Mouse (Mus musculus) CH12.LX (cell line): ENCODE measurements around the gene Aspg. TPM values are rescaled to one million over a fixed set of nuclear protein-coding genes. Genes with fewer than 3 reads are reported as not detected.

Experiments used
- DNase-seq: peaks from one replicate; pipeline ENCODE4 v3.0.0-alpha.2; 2013; ENCODE audit errors: extremely low read depth
- H3K27ac ChIP-seq: 2 replicates; pipeline ENCODE4 v1.5.1; 2012; ENCODE audit warnings: low read depth, mild to moderate bottlenecking, control low read depth, moderate library complexity; ENCODE audit not compliant: insufficient read depth
- H3K27me3 ChIP-seq: replicated peaks from 2 replicates; pipeline ENCODE3; 2012; ENCODE audit warnings: inconsistent platforms
- H3K36me3 ChIP-seq, 2 experiments: replicated peaks in 1 of 2; 2 replicates each; pipeline versions ENCODE3 to v1.6.1; 2012; ENCODE audit warnings: inconsistent platforms in 1 of 2, low read length in 1 of 2, mild to moderate bottlenecking in 1 of 2, mixed read lengths in 1 of 2, moderate library complexity in 1 of 2; ENCODE audit not compliant: control insufficient read depth in 1 of 2, insufficient read depth in 1 of 2
- H3K4me1 ChIP-seq, 2 experiments: 2 replicates each; pipeline ENCODE4 v1.6.1; 2012; ENCODE audit warnings: inconsistent platforms in 1 of 2, moderate library complexity in 1 of 2; ENCODE audit not compliant: insufficient read depth in 2 of 2, control insufficient read depth in 1 of 2
- H3K4me2 ChIP-seq: 2 replicates; pipeline ENCODE4 v1.6.1; 2012; ENCODE audit warnings: low read depth, mild to moderate bottlenecking, control low read depth; ENCODE audit not compliant: poor library complexity, insufficient read depth, severe bottlenecking
- H3K4me3 ChIP-seq, 3 experiments: fragments of 150-350 bp in 1 of 3; sonication (generic) in 1 of 3; replicated peaks in 1 of 3; 2 replicates each; pipeline versions ENCODE3 to v1.5.1; 2011 to 2012; ENCODE audit warnings: low read depth in 2 of 3, low read length in 2 of 3, mild to moderate bottlenecking in 2 of 3, moderate library complexity in 2 of 3, control low read depth in 1 of 3, improper control_type of control experiment in 1 of 3, inconsistent platforms in 1 of 3, mixed read lengths in 1 of 3; ENCODE audit not compliant: poor library complexity in 1 of 3
- H3K79me2 ChIP-seq: replicated peaks from 2 replicates; pipeline ENCODE4 v1.6.1; 2012; ENCODE audit warnings: mild to moderate bottlenecking, moderate library complexity; ENCODE audit not compliant: control insufficient read depth, poor library complexity, insufficient read depth, severe bottlenecking; ENCODE audit errors: extremely low read depth
- H3K9ac ChIP-seq: 2 replicates; pipeline ENCODE4 v1.6.1; 2012; ENCODE audit warnings: low read depth, mild to moderate bottlenecking, control low read depth, moderate library complexity; ENCODE audit not compliant: insufficient read depth
- H3K9me3 ChIP-seq: replicated peaks from 2 replicates; pipeline ENCODE3; 2012; ENCODE audit warnings: low read length, inconsistent platforms, mixed read lengths
- BHLHE40 ChIP-seq: IDR thresholded peaks from 2 replicates; pipeline ENCODE4 v1.6.1; 2011; ENCODE audit warnings: mild to moderate bottlenecking, low read depth, low read length, improper control_type of control experiment
- CTCF ChIP-seq, 2 experiments: IDR thresholded peaks in 1 of 2; conservative IDR thresholded peaks in 1 of 2; 2 replicates each; pipeline ENCODE4 v1.5.1; 2011 to 2012; ENCODE audit warnings: low read depth in 2 of 2, low read length in 2 of 2, improper control_type of control experiment in 1 of 2, inconsistent platforms in 1 of 2, mild to moderate bottlenecking in 1 of 2, moderate library complexity in 1 of 2
- E2F4 ChIP-seq: IDR thresholded peaks from 2 replicates; pipeline ENCODE4 v1.6.1; 2011; ENCODE audit warnings: low read depth, low read length, improper control_type of control experiment; ENCODE audit not compliant: insufficient replicate concordance
- EP300 ChIP-seq: IDR thresholded peaks from 2 replicates; pipeline ENCODE4 v1.6.1; 2011; ENCODE audit warnings: low read length, improper control_type of control experiment
- GABPA ChIP-seq: IDR thresholded peaks from 2 replicates; pipeline ENCODE4 v1.6.1; 2012; ENCODE audit warnings: low read depth, low read length, improper control_type of control experiment, inconsistent platforms; ENCODE audit not compliant: insufficient replicate concordance
- IRF4 ChIP-seq: IDR thresholded peaks from 2 replicates; pipeline ENCODE4 v1.6.1; 2014; ENCODE audit warnings: low read depth, mild to moderate bottlenecking, inconsistent platforms, low read length, improper control_type of control experiment
- JUN ChIP-seq: IDR thresholded peaks from 2 replicates; pipeline ENCODE4 v1.6.1; 2011; ENCODE audit warnings: low read depth, mild to moderate bottlenecking, low read length, improper control_type of control experiment, moderate library complexity; ENCODE audit not compliant: insufficient read depth
- KAT2A ChIP-seq: IDR thresholded peaks from 2 replicates; pipeline ENCODE4 v1.6.1; 2012; ENCODE audit warnings: low read length, improper control_type of control experiment, inconsistent platforms; ENCODE audit not compliant: insufficient replicate concordance
- MAX ChIP-seq: IDR thresholded peaks from 2 replicates; pipeline ENCODE4 v1.6.1; 2011; ENCODE audit warnings: low read length, improper control_type of control experiment
- POLR2A ChIP-seq: IDR thresholded peaks from 2 replicates; pipeline ENCODE4 v1.6.1; 2011; ENCODE audit warnings: low read depth, mild to moderate bottlenecking, improper control_type of control experiment, low read length
- POLR2AphosphoS2 ChIP-seq: IDR thresholded peaks from 2 replicates; pipeline ENCODE4 v1.6.1; 2011; ENCODE audit warnings: low read depth, low read length, improper control_type of control experiment
- RAD21 ChIP-seq: IDR thresholded peaks from 2 replicates; pipeline ENCODE4 v1.6.1; 2011; ENCODE audit warnings: low read depth, mild to moderate bottlenecking, low read length, improper control_type of control experiment, moderate library complexity
- SIN3A ChIP-seq: IDR thresholded peaks from 2 replicates; pipeline ENCODE4 v1.6.1; 2012; ENCODE audit warnings: low read length, improper control_type of control experiment, inconsistent platforms
- USF1 ChIP-seq: IDR thresholded peaks from 2 replicates; pipeline ENCODE4 v1.6.1; 2014; ENCODE audit warnings: low read depth, mild to moderate bottlenecking, inconsistent platforms, low read length, improper control_type of control experiment
- ZMIZ1 ChIP-seq: IDR thresholded peaks from 2 replicates; pipeline ENCODE4 v1.6.1; 2012; ENCODE audit warnings: low read depth, mild to moderate bottlenecking, inconsistent platforms, low read length, improper control_type of control experiment
- dilution Hi-C: fragments of 300-500 bp; cut with MboI; formaldehyde crosslinking; loops from 2 replicates; pipeline ENCODE4 v1.14.3; 2020; ENCODE audit warnings: low sequenced_read_pairs; ENCODE audit not compliant: extremely low pct_unique_long_range_greater_than_20kb, extremely low pct_ligation_motif_present
- in situ Hi-C: fragments of 300-500 bp; cut with MboI; formaldehyde crosslinking; loops from 3 replicates; pipeline ENCODE4 v1.14.3; 2019; ENCODE audit warnings: low sequenced_read_pairs, low pct_ligation_motif_present, low pct_unique_long_range_greater_than_20kb, mixed read lengths
- polyA plus RNA-seq: library from polyadenylated mRNA; unstranded; fragments of >175 nt; gene quantifications from 2 replicates; pipeline ENCODE4 v1.2.1, GENCODE M21; 2012; ENCODE audit warnings: low read depth; ENCODE audit not compliant: insufficient read length
- total RNA-seq, 2 experiments: library from RNA; depleted of rRNA; stranded (reverse); fragments of 300-350 nt in 1 of 2; fragments of >200 nt in 1 of 2; gene quantifications; 2 replicates each; pipeline ENCODE4 v1.2.3; 2012 to 2014

The Aspg gene
- total and polyA plus RNA-seq, 3 experiments = not detected

- H3K4me1 ChIP-seq = peaks cover 2 to 9% of the 10 kb centered on the region in 2 experiments; a peak in 2 of 4 replicates
- no peaks in the 10 kb centered on the region for H3K79me2 ChIP-seq
- H3K9me3 ChIP-seq = no peaks in the 10 kb centered on the region
- no peak overlapping the region for H3K4me2 ChIP-seq
- peaks cover 97% of the 10 kb centered on the region for H3K27me3 ChIP-seq
- TF ChIP-seq CTCF (conservative IDR thresholded peaks at IDR 0.05 in 1 of 2, IDR thresholded peaks at IDR 0.05 in 1 of 2; ENCODE audit: low read depth in 2 of 2, low read length in 2 of 2) (no peak), EP300 (no peak), JUN (no peak), RAD21 (no peak), BHLHE40 (no peak)
- dilution Hi-C loops (no loop called here), in situ Hi-C loops (no loop called here)
- no peak for DNase-seq
- no peaks in the 10 kb centered on the region for H3K36me3 ChIP-seq
- H3K27ac ChIP-seq = no peak overlapping the region
- no peak overlapping the region for H3K4me3 ChIP-seq
- H3K9ac ChIP-seq = no peak overlapping the region
These were observed 62.8 kb downstream of the Aspg start for GRCm38 (mm10) chr12:112169240-112169639.

- H3K79me2 ChIP-seq = no peaks in the 10 kb centered on the region
- peak overlapping the region; percentile 17 for H3K4me2 ChIP-seq
- no peak overlapping the region for H3K4me3 ChIP-seq
- dilution Hi-C loops = no loop called here
- H3K27me3 ChIP-seq = peaks cover 89% of the 10 kb centered on the region
- H3K36me3 ChIP-seq = no peaks in the 10 kb centered on the region
- no peak for DNase-seq
- no peak overlapping the region for H3K27ac ChIP-seq
- TF ChIP-seq USF1 = no peak
- no peak for TF ChIP-seq GABPA
- TF ChIP-seq KAT2A = no peak
- TF ChIP-seq MAX = no peak
- TF ChIP-seq POLR2A = no peak
- TF ChIP-seq EP300 = no peak
- TF ChIP-seq E2F4 = no peak
- no peak for TF ChIP-seq ZMIZ1
- no peak for TF ChIP-seq IRF4
- no peak for TF ChIP-seq SIN3A
- no peak for TF ChIP-seq POLR2AphosphoS2
- H3K9me3 ChIP-seq = no peaks in the 10 kb centered on the region
- no peak overlapping the region for H3K9ac ChIP-seq
- peaks cover 2 to 9% of the 10 kb centered on the region in 2 experiments; a peak in 2 of 4 replicates for H3K4me1 ChIP-seq
- in situ Hi-C loops = no loop called here
These were observed 64.4 kb downstream of the Aspg start for GRCm38 (mm10) chr12:112170671-112171574.
